Mouse (Mus musculus) stomach, embryonic 14.5 days (tissue): ENCODE measurements around the gene Pax9. TPM values are rescaled to one million over a fixed set of nuclear protein-coding genes. Genes with fewer than 3 reads are reported as not detected.

Experiments
- ATAC-seq: fragments of 200-750 bp; cut with Nextera tagmentation; 2 replicates; pipeline ENCODE4 v1.8.0; 2017; ENCODE audit warnings: low read depth, moderate TSS enrichment; ENCODE audit not compliant: insufficient number of reproducible peaks, insufficient read depth, low FRiP score
- H3K27ac ChIP-seq: fragments of 300-500 bp; sonication (generic); 2 replicates; pipeline ENCODE4 v1.5.1; 2014; ENCODE audit warnings: mild to moderate bottlenecking, low read length, moderate library complexity, mixed read lengths
- H3K27me3 ChIP-seq: fragments of 300-500 bp; sonication (generic); 2 replicates; pipeline ENCODE4 v1.6.1; 2014; ENCODE audit warnings: low read length, control low read depth, mixed read lengths; ENCODE audit not compliant: control insufficient read depth, insufficient read depth
- H3K36me3 ChIP-seq: fragments of 300-500 bp; sonication (generic); 2 replicates; pipeline ENCODE4 v1.6.1; 2014; ENCODE audit warnings: mild to moderate bottlenecking, control low read depth, low read length, moderate library complexity, mixed read lengths; ENCODE audit not compliant: control insufficient read depth, insufficient read depth
- H3K4me1 ChIP-seq: fragments of 300-500 bp; sonication (generic); 2 replicates; pipeline ENCODE4 v1.6.1; 2014; ENCODE audit warnings: low read length, control low read depth, mixed read lengths; ENCODE audit not compliant: control insufficient read depth, insufficient read depth
- H3K4me2 ChIP-seq: fragments of 300-500 bp; sonication (generic); replicated peaks from 2 replicates; pipeline ENCODE4 v1.6.1; 2014; ENCODE audit warnings: low read depth, low read length, control low read depth
- H3K4me3 ChIP-seq: fragments of 300-500 bp; sonication (generic); 2 replicates; pipeline ENCODE4 v1.5.1; 2014; ENCODE audit warnings: low read depth, low read length, control low read depth
- H3K9ac ChIP-seq: fragments of 300-500 bp; sonication (generic); replicated peaks from 2 replicates; pipeline ENCODE4 v1.6.1; 2014; ENCODE audit warnings: low read depth, mild to moderate bottlenecking, control low read depth, low read length, moderate library complexity, mixed read lengths
- H3K9me3 ChIP-seq: fragments of 300-500 bp; sonication (generic); 2 replicates; pipeline ENCODE4 v1.6.1; 2016; ENCODE audit warnings: low read depth, low read length, control low read depth; ENCODE audit not compliant: control insufficient read depth
- WGBS: fragments of 180-500 bp; shearing (Covaris S2); extraction: QIAGEN DNeasy Blood & Tissue Kit; methylation state at CpG from one replicate; pipeline ENCODE4 v1.1.7; 2014; 5-methylcytosine and 5-hydroxymethylcytosine counted together
- polyA plus RNA-seq: library from polyadenylated mRNA; unstranded; fragments of >200 nt; fragmentation: Nextera tagmentation; extraction: Ambion mirVana; gene quantifications from 2 replicates; pipeline ENCODE4 v1.2.1, GENCODE M21; 2014

Gene Pax9
- polyA plus RNA-seq, 1 experiment from 2014 or later = 3.8 TPM

DNA sequence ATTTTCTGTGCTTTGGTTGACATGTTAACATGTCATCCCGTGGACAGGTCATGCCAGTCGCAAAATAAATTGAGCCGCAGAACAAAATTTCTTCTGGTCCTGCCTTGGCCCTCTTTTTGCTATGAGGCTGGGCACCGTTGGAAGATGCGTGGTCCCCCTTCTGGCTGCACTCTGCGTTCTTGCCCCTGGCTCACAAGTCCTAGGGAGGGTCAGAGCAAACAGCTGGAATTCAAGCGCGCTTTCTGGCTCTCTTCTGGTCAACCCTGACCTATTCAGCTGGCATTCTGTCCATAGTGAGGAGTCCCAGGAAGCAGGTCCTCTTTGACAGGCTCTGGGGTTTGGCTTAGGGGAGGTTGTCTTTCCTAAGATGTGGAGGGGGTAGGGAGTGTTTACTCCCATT is 2.6 kb upstream of the Pax9 start:
- Histone ChIP-seq H3K4me1 (no peaks in the 10 kb centered on the region), H3K9ac (no peak overlapping the region), H3K9me3 (no peaks in the 10 kb centered on the region), H3K36me3 (no peaks in the 10 kb centered on the region), H3K27me3 (peaks cover 66% of the 10 kb centered on the region), H3K4me2 (no peak overlapping the region), H3K27ac (no peak overlapping the region), H3K4me3 (no peak overlapping the region)
- ATAC-seq = no peak
- 6% methylated on average over 8 of the region's 8 CpGs for WGBS

DNA sequence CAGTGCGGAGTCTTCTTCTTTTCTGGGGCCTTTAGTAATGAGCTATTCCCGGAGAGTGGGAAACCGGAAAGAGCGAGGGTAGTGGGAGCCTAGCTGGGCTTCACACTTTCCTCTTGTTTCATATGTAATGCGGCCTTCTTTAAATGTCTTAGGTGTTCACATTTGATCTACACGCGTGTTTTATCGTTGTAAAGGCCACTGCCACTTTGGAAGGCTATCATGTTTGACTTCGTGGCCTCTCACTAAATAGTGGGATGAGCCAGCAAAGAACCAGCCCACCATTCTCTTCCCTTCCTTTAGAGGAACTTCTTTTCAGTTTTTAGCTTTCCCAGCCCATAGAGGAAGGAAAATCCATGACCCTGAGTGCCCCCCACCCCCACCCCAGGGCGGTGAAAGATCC is 2.2 kb upstream of the Pax9 start:
- Histone ChIP-seq H3K4me2 (no peak overlapping the region), H3K4me1 (no peaks in the 10 kb centered on the region), H3K36me3 (no peaks in the 10 kb centered on the region), H3K27me3 (peaks cover 69% of the 10 kb centered on the region), H3K4me3 (no peak overlapping the region), H3K27ac (no peak overlapping the region), H3K9me3 (no peaks in the 10 kb centered on the region), H3K9ac (no peak overlapping the region)
- 7% methylated on average over 10 of the region's 10 CpGs for WGBS
- no peak for ATAC-seq

DNA sequence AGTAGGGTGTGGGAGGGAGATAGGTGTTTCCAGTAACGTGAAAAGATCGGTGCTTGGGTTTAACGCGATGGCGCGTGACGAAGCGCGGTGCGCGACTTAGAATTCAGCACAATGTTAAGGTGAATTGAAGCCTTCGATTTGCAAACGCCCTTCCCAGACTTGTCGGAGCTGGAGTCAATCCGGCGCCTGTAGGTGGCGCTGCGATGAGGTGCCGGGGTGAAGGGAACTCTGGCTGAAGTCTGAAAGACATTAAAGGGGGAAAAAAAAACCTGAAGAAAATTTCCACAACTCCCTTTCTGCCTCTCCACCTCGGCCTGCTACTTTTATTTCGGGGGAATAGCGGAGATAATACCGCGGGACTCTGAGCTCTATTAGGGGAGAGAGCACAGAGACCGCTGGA is 1.8 kb upstream of the Pax9 start:
- H3K4me3 ChIP-seq = no peak overlapping the region
- no peak overlapping the region for H3K27ac ChIP-seq
- H3K4me1 ChIP-seq = no peaks in the 10 kb centered on the region
- no peak for ATAC-seq
- no peaks in the 10 kb centered on the region for H3K9me3 ChIP-seq
- H3K4me2 ChIP-seq = no peak overlapping the region
- H3K36me3 ChIP-seq = no peaks in the 10 kb centered on the region
- 1% methylated on average over 25 of the region's 25 CpGs for WGBS
- H3K9ac ChIP-seq = no peak overlapping the region
- H3K27me3 ChIP-seq = peaks cover 72% of the 10 kb centered on the region

DNA sequence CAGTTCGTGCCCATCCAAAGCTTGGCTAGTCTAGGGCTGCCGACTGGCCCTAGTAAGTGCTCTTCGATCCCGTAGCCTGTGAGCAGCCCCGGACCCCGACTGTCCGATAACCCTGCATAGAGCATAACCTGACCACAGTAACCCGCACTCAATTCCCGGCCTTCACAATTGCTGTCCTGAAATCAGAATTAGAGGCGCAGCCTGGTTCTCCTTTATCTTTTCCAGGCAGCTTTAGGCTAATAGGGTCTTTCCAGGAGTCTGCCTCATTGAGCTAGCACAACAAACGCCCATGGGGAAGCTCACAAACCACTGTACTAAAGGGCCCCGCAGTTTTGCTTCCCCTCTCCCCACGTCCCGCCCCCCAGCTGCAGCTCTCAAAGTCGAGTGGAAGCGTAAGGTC is 1.2 kb upstream of the Pax9 start:
- no peak for ATAC-seq
- H3K27ac ChIP-seq = no peak overlapping the region
- no peaks in the 10 kb centered on the region for H3K36me3 ChIP-seq
- H3K9me3 ChIP-seq = no peaks in the 10 kb centered on the region
- 4% methylated on average over 16 of the region's 16 CpGs for WGBS
- no peak overlapping the region for H3K4me2 ChIP-seq
- no peak overlapping the region for H3K4me3 ChIP-seq
- H3K27me3 ChIP-seq = peaks cover 78% of the 10 kb centered on the region
- no peak overlapping the region for H3K9ac ChIP-seq
- H3K4me1 ChIP-seq = no peaks in the 10 kb centered on the region

DNA sequence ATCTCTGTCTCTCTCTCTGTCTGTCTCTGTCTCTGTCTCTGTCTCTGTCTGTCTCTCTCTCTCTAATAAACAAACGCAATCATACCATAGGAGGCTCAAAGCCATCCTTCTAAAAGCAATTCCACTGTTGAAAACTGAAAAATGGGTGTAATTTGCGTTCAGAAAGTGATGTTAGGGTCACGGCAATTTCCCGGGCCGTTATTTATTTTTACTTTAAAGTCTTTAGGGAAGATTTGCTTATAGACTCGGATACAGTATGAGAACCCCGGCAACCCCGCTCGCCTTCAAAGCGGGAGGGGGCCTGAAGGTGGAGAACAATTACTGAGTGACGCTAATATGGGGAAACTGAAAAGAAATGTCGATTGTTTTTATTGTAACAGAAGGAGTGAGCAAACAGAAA is 566 bp upstream of the Pax9 start:
- H3K27ac ChIP-seq = no peak overlapping the region
- no peak overlapping the region for H3K9ac ChIP-seq
- no peak for ATAC-seq
- no peaks in the 10 kb centered on the region for H3K9me3 ChIP-seq
- H3K27me3 ChIP-seq = peaks cover 80% of the 10 kb centered on the region
- WGBS = 1% methylated on average over 12 of the region's 12 CpGs
- H3K4me2 ChIP-seq = peak overlapping the region; percentile 29; the same call in 1 of the 2 replicates
- H3K4me1 ChIP-seq = 0 out of 2 replicates have a peak, but pooled peaks cover 4% of the 10 kb centered on the region
- no peaks in the 10 kb centered on the region for H3K36me3 ChIP-seq
- peak overlapping the region; percentile 23; the same call in 1 of the 2 replicates for H3K4me3 ChIP-seq

DNA sequence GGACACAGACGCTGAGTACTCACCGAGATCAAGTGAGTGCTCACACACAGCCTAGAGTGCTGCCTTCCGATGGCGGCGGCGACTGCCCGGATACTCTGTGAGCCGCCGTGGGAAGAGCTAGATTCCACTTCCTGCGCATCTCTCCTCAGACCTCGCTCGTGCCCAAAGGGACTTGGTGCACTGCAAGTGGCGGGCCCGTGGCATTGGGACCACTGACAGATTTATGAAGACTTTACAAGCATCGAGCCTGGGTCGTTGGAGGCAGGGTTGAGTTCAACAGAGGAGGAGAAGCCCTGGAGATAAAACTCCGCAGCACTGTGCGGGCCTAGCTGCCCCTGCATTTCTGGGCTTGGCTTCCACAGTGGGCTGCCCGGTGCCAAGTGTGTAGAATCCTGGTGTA is 969 bp downstream of the Pax9 start:
- no peak overlapping the region for H3K4me2 ChIP-seq
- no peak overlapping the region for H3K27ac ChIP-seq
- no peak overlapping the region for H3K9ac ChIP-seq
- H3K9me3 ChIP-seq = no peaks in the 10 kb centered on the region
- H3K4me3 ChIP-seq = peak overlapping the region; percentile 3; the same call in 1 of the 2 replicates
- H3K27me3 ChIP-seq = peaks cover 83% of the 10 kb centered on the region
- no peak for ATAC-seq
- no peaks in the 10 kb centered on the region for H3K36me3 ChIP-seq
- 0 out of 2 replicates have a peak, but pooled peaks cover 4% of the 10 kb centered on the region for H3K4me1 ChIP-seq
- 8% methylated on average over 19 of the region's 19 CpGs for WGBS

DNA sequence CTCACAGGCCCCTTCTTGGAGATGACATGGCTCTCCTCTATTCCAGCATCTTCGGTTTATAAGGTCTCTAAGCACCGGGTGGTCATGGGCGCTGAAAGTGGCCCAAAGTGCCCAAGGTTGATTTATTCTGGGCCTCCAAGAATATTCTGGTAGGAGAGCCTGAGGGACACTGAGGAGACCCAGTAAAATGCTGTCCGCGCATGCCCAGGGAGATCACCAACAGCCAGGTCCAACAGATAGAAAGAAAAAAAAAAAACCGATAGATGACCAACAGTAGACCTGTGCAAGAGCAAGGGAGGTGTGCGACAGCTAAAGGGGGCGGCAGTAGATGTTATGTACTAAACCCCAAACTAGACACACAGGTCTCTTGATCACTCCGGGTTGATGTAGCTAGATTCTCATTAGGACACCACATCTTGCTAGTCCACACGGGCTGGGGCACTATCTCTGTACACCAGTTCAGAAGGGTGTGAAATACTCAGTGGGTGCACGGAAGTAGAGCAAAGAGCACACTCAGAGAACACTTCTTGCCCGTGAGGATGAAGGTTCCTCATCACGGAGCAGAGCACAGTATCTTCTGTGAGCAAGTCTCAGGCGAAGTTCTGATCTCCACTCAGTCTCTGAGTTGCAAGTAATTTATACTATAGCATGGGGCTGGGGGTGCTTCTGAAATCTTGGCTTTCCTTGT is 2.0 kb downstream of the Pax9 start:
- no peak overlapping the region for H3K9ac ChIP-seq
- H3K4me2 ChIP-seq = no peak overlapping the region
- peaks cover 80% of the 10 kb centered on the region for H3K27me3 ChIP-seq
- ATAC-seq = no peak
- H3K9me3 ChIP-seq = no peaks in the 10 kb centered on the region
- WGBS = 16% methylated on average over 14 of the region's 14 CpGs
- H3K4me3 ChIP-seq = no peak overlapping the region
- H3K36me3 ChIP-seq = no peaks in the 10 kb centered on the region
- H3K27ac ChIP-seq = no peak overlapping the region
- 0 out of 2 replicates have a peak, but pooled peaks cover 4% of the 10 kb centered on the region for H3K4me1 ChIP-seq

DNA sequence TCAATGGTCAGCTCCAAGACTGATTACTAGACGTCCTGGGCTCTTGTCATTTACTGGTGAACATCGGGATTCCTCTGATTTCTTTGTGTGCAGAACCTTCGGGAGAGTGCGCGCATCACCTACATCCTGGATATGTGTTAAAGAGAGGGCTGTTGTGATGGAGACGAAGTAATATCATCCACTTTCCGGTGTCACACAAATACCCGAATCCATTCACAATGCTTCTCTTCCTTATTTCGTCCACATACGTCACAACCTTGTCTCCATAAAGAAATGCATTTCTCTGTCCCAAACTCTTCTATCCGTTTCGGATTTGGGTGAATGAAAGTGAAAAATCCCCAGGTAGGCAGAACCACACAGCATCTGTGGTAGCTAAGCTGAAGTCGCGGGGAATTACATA is 2.8 kb downstream of the Pax9 start:
- no peak overlapping the region for H3K27ac ChIP-seq
- H3K4me3 ChIP-seq = no peak overlapping the region
- 9% methylated on average over 14 of the region's 14 CpGs for WGBS
- no peaks in the 10 kb centered on the region for H3K36me3 ChIP-seq
- H3K27me3 ChIP-seq = peaks cover 76% of the 10 kb centered on the region
- H3K4me2 ChIP-seq = no peak overlapping the region
- H3K4me1 ChIP-seq = 0 out of 2 replicates have a peak, but pooled peaks cover 4% of the 10 kb centered on the region
- no peaks in the 10 kb centered on the region for H3K9me3 ChIP-seq
- ATAC-seq = no peak
- no peak overlapping the region for H3K9ac ChIP-seq

DNA sequence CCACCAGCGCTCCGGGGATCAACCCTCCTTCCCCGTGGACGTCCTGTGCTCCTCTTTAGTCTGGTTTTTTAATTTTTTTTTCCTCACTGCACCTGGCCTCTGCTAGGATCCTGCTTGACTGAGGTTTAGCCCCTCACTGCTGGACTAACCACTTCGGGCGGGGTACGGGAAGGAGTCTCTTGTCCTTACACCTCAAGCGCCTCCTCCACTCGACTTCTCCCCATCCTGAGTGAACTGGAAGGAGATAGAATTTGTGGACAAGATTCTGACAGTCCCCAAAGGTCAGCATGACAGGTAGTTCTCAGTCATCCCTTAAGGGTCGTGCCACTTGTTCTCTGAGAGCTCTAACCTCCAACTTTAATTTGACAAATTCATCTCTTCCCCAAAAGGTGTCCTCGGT is 3.4 kb downstream of the Pax9 start:
- Histone ChIP-seq H3K36me3 (no peaks in the 10 kb centered on the region), H3K27ac (no peak overlapping the region), H3K4me3 (peak overlapping the region; percentile 28; the same call in 1 of the 2 replicates), H3K4me1 (0 out of 2 replicates have a peak, but pooled peaks cover 4% of the 10 kb centered on the region), H3K9ac (no peak overlapping the region), H3K27me3 (peaks cover 77% of the 10 kb centered on the region), H3K4me2 (peak overlapping the region; percentile 45; the same call in 1 of the 2 replicates), H3K9me3 (no peaks in the 10 kb centered on the region)
- ATAC-seq = no peak
- 2% methylated on average over 11 of the region's 11 CpGs for WGBS
